Comparison of ENCODE assay signal across 9 mouse cellular contexts in genomic region chr15:95536230-95536629, GRCm38 (mm10). TPM values are rescaled to one million over a fixed set of nuclear protein-coding genes. Genes with fewer than 3 reads are reported as not detected.
A peak's percentile ranks its signal among the peaks of the same experiment; 100 is the strongest.
DNase-seq lines count a peak whose midpoint lies in the region; ATAC-seq and TF ChIP-seq lines count a peak whose summit lies in the region.
"Had no signal": no experiment of that assay in that cellular context is flagged by ENCODE, and none has a peak within 500 bp of the region (broad histone marks: within the 10 kb centered on the region; RNA-seq: fewer than 3 reads in every experiment).

No protein-coding gene starts in this region.

- no peak overlapping the region for H3K4me3 ChIP-seq in lung, embryonic 14.5 days (ENCODE audit: low read depth, low read length)
- no peak overlapping the region for H3K4me3 ChIP-seq in cerebellum, adult 2 months (replicated peaks; ENCODE audit: insufficient read depth, low read depth, low read length)
- no peak overlapping the region for H3K4me3 ChIP-seq in heart, adult 2 months

- no peaks in the 10 kb centered on the region for H3K36me3 ChIP-seq in lung, embryonic 14.5 days (ENCODE audit: insufficient read depth)
- H3K36me3 ChIP-seq in heart, adult 2 months (ENCODE audit: control insufficient read depth, insufficient read depth, low read length): no peaks in the 10 kb centered on the region

- H3K27me3 ChIP-seq in lung, embryonic 14.5 days (ENCODE audit: insufficient read depth, low read length): no peaks in the 10 kb centered on the region
- H3K27me3 ChIP-seq in cerebellum, adult 2 months (ENCODE audit: control insufficient read depth, insufficient read depth, low read length): no peaks in the 10 kb centered on the region
- H3K27me3 ChIP-seq in heart, adult 2 months (ENCODE audit: control insufficient read depth, insufficient read depth, low read length): no peaks in the 10 kb centered on the region
- H3K27me3 ChIP-seq: CH12.LX had no signal

- no peaks in the 10 kb centered on the region for H3K79me2 ChIP-seq in heart, adult 2 months (replicated peaks; ENCODE audit: control insufficient read depth, insufficient read depth, low read length)

- no peak overlapping the region for H3K4me2 ChIP-seq in lung, embryonic 14.5 days
- H3K4me2 ChIP-seq: heart, embryonic 11.5 days had no signal

- peak; percentile 4 for DNase-seq in lung, embryonic 14.5 days
- no peak for DNase-seq in lung, adult 18-20 months
- DNase-seq in cerebellum, adult 2 months: peak; percentile 78 to 89
- peak; percentile 77 to 94 for DNase-seq in layer of hippocampus, adult 18-20 months (ENCODE audit: low spot score in 2 of 2)
- peak; percentile 39 for DNase-seq in right cerebral cortex, postnatal 25 days
- DNase-seq in adrenal gland, postnatal 25 days: no peak
- no peak for DNase-seq in heart, adult 2 months

- no peak for ATAC-seq in lung, embryonic 14.5 days (ENCODE audit: insufficient read depth)

- intact Hi-C loops in heart, adult 2 months (cut with DNase I): no loop called here

- WGBS in lung, embryonic 14.5 days: 74% methylated on average over 4 of the region's 4 CpGs
- WGBS in cerebellum, adult 2 months: 8% methylated on average over 4 of the region's 4 CpGs
- WGBS in heart, adult 2 months: 66% methylated on average over 4 of the region's 4 CpGs

- no peak for TF ChIP-seq POLR2A in cerebellum, adult 2 months (IDR thresholded peaks at IDR 0.05; ENCODE audit: borderline replicate concordance, insufficient read depth, low read length)
- TF ChIP-seq POLR2A in heart, adult 2 months (IDR thresholded peaks at IDR 0.05; ENCODE audit: insufficient read depth, low read depth, low read length): no peak

- TF ChIP-seq CTCF in lung, embryonic 14.5 days (IDR thresholded peaks at IDR 0.05; ENCODE audit: low read depth): no peak
- TF ChIP-seq CTCF in cerebellum, adult 2 months (IDR thresholded peaks at IDR 0.05; ENCODE audit: borderline replicate concordance, insufficient read depth, low read depth, low read length): no peak
- TF ChIP-seq CTCF in heart, adult 2 months (IDR thresholded peaks at IDR 0.05): no peak

- TF ChIP-seq EP300 in heart, adult 2 months (IDR thresholded peaks at IDR 0.05; ENCODE audit: insufficient read depth, low read depth, low read length): no peak

- no peak overlapping the region for H3K9ac ChIP-seq in lung, embryonic 14.5 days
- no peak overlapping the region for H3K9ac ChIP-seq in heart, adult 2 months (ENCODE audit: low read depth, low read length)

- H3K27ac ChIP-seq in lung, embryonic 14.5 days (ENCODE audit: low read depth): no peak overlapping the region
- no peak overlapping the region; the same call in 1 of the 2 replicates for H3K27ac ChIP-seq in cerebellum, adult 2 months (ENCODE audit: insufficient read depth, low read length)
- H3K27ac ChIP-seq in heart, adult 2 months: no peak overlapping the region

- no peaks in the 10 kb centered on the region for H3K4me1 ChIP-seq in lung, embryonic 14.5 days (ENCODE audit: insufficient read depth)
- peaks cover 19% of the 10 kb centered on the region for H3K4me1 ChIP-seq in cerebellum, adult 2 months (ENCODE audit: control insufficient read depth, insufficient read depth, low read length)
- H3K4me1 ChIP-seq in heart, adult 2 months (ENCODE audit: control insufficient read depth, insufficient read depth, low read length): no peaks in the 10 kb centered on the region

- no peaks in the 10 kb centered on the region for H3K9me3 ChIP-seq in lung, embryonic 14.5 days (ENCODE audit: low read depth, low read length)

RNA-seq across cellular contexts. Expression of gene Nell2, which starts 7.9 kb away (rescaled TPM):
- 1.3 and 1.4 TPM in 2 replicates for polyA plus RNA-seq in lung, embryonic 14.5 days (2014; fragmentation: Nextera tagmentation; extraction: Ambion mirVana)
- polyA plus RNA-seq in cerebellum, adult 2 months (2012; rRNA removed): 141 and 163 TPM in 2 replicates
- total RNA-seq in layer of hippocampus, adult 18-20 months (2021): 100 to 1,000 TPM; 710 to 754 TPM
- 3.8 and 5.2 TPM in 2 replicates for total RNA-seq in adrenal gland, postnatal 25 days (2021)
- under 1 TPM in 1 of 2 experiments, not detected in 1; 0.08 TPM for total RNA-seq in heart, adult 2 months (2021)
- 0.06 and 0.23 TPM in 2 replicates for polyA plus RNA-seq in heart, adult 2 months (2012; rRNA removed)
- total RNA-seq: CH12.LX had no signal

Comparison
In these comparisons a context has a peak if more than half of its experiments do, and no peak if none do; other contexts are left out.
1. DNase-seq: peak in lung, embryonic 14.5 days (single experiment), cerebellum, adult 2 months (2 of 2), layer of hippocampus, adult 18-20 months (2 of 2) and right cerebral cortex, postnatal 25 days (single experiment); none in lung, adult 18-20 months (0 of 2), adrenal gland, postnatal 25 days (single experiment) and heart, adult 2 months (0 of 2).
2. RNA of gene Nell2, which starts 7.9 kb away (total RNA-seq): 710 to 754 TPM in layer of hippocampus, adult 18-20 months; 3.8 to 5.2 TPM in adrenal gland, postnatal 25 days and 0.08 TPM in heart, adult 2 months; every median in the first group is over 100 times any median in the second.